Mouse (Mus musculus) kidney, adult 2 months (tissue): Measurements from ENCODE around the gene Zfp219.

Experiments used
- CTCF ChIP-seq: fragments of 200-500 bp; conservative IDR thresholded peaks from 2 replicates; pipeline ENCODE4 v1.5.1; 2011; ENCODE audit warnings: low read depth, mild to moderate bottlenecking, control low read depth, low read length, moderate library complexity, mixed read lengths; ENCODE audit not compliant: insufficient read depth, insufficient read length
- POLR2A ChIP-seq: fragments of 200-500 bp; IDR thresholded peaks from one replicate; pipeline ENCODE4 v1.6.1; 2011; ENCODE audit warnings: low read depth, low read length, control low read depth

- no peak for TF ChIP-seq CTCF
- no peak for TF ChIP-seq POLR2A
Measured at GRCm38 (mm10) chr14:52003981-52004495, 16.5 kb downstream of the Zfp219 start.
